Mouse (Mus musculus) stomach, postnatal 0 days (tissue): ENCODE measurements around the gene Ell3.
A peak's percentile ranks its signal among the peaks of the same experiment; 100 is the strongest.

Experiments
- CTCF ChIP-seq: IDR thresholded peaks from 2 replicates; pipeline ENCODE4 v1.5.1; 2016; ENCODE audit warnings: antibody characterized with exemption, low read depth, mild to moderate bottlenecking, moderate library complexity
- EP300 ChIP-seq: optimal IDR thresholded peaks from 2 replicates; pipeline ENCODE3; 2016; ENCODE audit warnings: antibody characterized with exemption

DNA sequence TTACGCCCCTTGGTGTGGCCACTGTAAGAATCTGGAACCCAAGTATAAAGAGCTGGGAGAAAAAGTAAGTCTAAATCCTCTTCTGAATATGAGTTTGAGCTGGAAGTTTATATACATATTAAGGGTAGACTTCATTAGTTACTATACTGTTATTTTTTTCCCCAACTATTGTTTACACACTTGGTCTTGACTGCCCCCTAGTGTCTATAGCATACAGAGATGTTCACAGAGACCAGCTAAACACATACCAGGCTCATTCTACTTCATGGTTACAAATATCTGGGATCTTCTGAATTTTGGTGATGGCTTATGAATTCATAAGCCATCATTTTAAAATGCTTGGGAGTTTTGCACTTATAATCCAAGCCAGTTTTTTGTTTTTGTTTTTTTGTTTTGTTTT is 9.2 kb downstream of the Ell3 start:
- TF ChIP-seq EP300: no peak
- peak; percentile 70 for TF ChIP-seq CTCF
